Mouse (Mus musculus) limb, embryonic 13.5 days (tissue): Measurements from ENCODE around the gene Akap2. TPM values are rescaled to one million over a fixed set of nuclear protein-coding genes. Genes with fewer than 3 reads are reported as not detected.

Source experiments
- ATAC-seq: fragments of 200-750 bp; cut with Nextera tagmentation; 2 replicates; pipeline ENCODE4 v1.8.0; 2017; ENCODE audit warnings: low read depth, moderate number of reproducible peaks, moderate TSS enrichment; ENCODE audit not compliant: low FRiP score
- H3K27ac ChIP-seq: fragments of 300-500 bp; sonication (generic); 2 replicates; pipeline ENCODE4 v1.5.1; 2015; ENCODE audit warnings: inconsistent platforms, mild to moderate bottlenecking, moderate library complexity
- H3K27me3 ChIP-seq: fragments of 300-500 bp; sonication (generic); 2 replicates; pipeline ENCODE4 v1.6.1; 2015; ENCODE audit warnings: mild to moderate bottlenecking, inconsistent platforms
- H3K36me3 ChIP-seq: fragments of 300-500 bp; sonication (generic); 2 replicates; pipeline ENCODE4 v1.6.1; 2015; ENCODE audit warnings: inconsistent platforms, mild to moderate bottlenecking, moderate library complexity
- H3K4me1 ChIP-seq: fragments of 300-500 bp; sonication (generic); 2 replicates; pipeline ENCODE4 v1.6.1; 2015; ENCODE audit warnings: inconsistent platforms
- H3K4me2 ChIP-seq: fragments of 300-500 bp; sonication (generic); replicated peaks from 2 replicates; pipeline ENCODE4 v1.6.1; 2015; ENCODE audit warnings: inconsistent platforms, mild to moderate bottlenecking, moderate library complexity
- H3K4me3 ChIP-seq: fragments of 300-500 bp; sonication (generic); 2 replicates; pipeline ENCODE4 v1.5.1; 2015; ENCODE audit warnings: moderate library complexity, mild to moderate bottlenecking, inconsistent platforms
- H3K9ac ChIP-seq: fragments of 300-500 bp; sonication (generic); 2 replicates; pipeline ENCODE4 v1.6.1; 2015; ENCODE audit warnings: mild to moderate bottlenecking, inconsistent platforms
- H3K9me3 ChIP-seq: fragments of 300-500 bp; sonication (generic); 2 replicates; pipeline ENCODE4 v1.6.1; 2016; ENCODE audit warnings: inconsistent platforms
- WGBS: fragments of 180-500 bp; shearing (Covaris S2); methylation state at CpG from one replicate; pipeline ENCODE4 v1.1.7; 2015; 5-methylcytosine and 5-hydroxymethylcytosine counted together
- polyA plus RNA-seq: library from polyadenylated mRNA; unstranded; fragments of >200 nt; fragmentation: Nextera tagmentation; extraction: Ambion mirVana; gene quantifications from 2 replicates; pipeline ENCODE4 v1.2.1, GENCODE M21; 2015

Akap2 gene
- polyA plus RNA-seq, 1 experiment from 2014 or later: 34.2 TPM

DNA sequence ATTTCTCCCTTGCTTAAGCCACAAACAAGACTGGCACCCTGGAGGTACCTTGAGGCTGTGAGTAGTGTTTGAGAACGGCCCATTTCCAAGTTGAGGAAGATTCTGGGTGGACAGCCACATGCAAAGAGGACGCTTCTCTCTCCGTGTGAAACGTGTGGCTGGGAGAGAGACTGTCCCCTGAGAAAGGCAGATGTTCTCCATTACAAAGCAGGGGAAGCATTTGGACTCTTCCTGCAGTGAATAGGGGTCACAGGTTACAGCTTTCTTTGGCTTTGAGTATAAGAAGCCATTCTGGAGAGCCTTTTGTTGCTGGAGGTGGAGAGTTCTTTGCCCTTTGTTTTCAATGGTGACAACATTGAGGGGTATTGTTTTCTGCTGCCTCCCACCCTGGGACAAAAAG is 48.3 kb downstream of the Akap2 start:
- Histone ChIP-seq H3K36me3 (no peaks in the 10 kb centered on the region), H3K9me3 (no peaks in the 10 kb centered on the region), H3K27me3 (no peaks in the 10 kb centered on the region), H3K4me1 (peaks cover 21% of the 10 kb centered on the region), H3K4me3 (no peak overlapping the region), H3K9ac (no peak overlapping the region), H3K27ac (no peak overlapping the region), H3K4me2 (no peak overlapping the region)
- no peak for ATAC-seq
- 44% methylated on average over 4 of the region's 4 CpGs for WGBS

DNA sequence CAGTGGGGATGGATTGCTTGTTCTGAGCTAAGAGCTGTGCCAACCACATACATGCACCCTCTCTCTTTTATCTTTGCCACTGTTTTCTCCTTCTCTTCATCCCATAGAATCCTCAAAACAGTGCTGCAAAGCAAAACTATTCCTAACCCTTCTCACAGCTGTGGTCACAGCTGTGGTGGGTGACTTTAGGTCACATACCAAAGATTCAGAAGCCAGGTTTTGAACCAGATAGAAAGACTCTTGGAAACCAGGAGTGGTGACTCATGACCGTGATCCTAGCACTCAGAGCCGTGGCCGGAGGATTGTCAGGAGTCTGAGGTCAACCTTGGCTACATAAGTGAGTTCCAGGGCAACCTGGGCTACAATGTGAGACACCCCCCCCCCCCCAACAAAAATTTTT is 51.5 kb downstream of the Akap2 start:
- whole genome bisulfite sequencing: 85% methylated on average over 3 of the region's 3 CpGs
- H3K4me2 ChIP-seq: no peak overlapping the region
- peaks cover 15% of the 10 kb centered on the region for H3K4me1 ChIP-seq
- H3K9ac ChIP-seq: no peak overlapping the region
- H3K9me3 ChIP-seq: no peaks in the 10 kb centered on the region
- no peak for ATAC-seq
- no peak overlapping the region for H3K4me3 ChIP-seq
- H3K27me3 ChIP-seq: no peaks in the 10 kb centered on the region
- H3K27ac ChIP-seq: no peak overlapping the region
- no peaks in the 10 kb centered on the region for H3K36me3 ChIP-seq

GRCm38 (mm10) chr4:57770185-57770823 is 52.8 kb downstream of the Akap2 start:
- peaks cover 2% of the 10 kb centered on the region; the same call in 1 of the 2 replicates for H3K4me1 ChIP-seq
- H3K36me3 ChIP-seq: no peaks in the 10 kb centered on the region
- WGBS: 80% methylated on average over 4 of the region's 4 CpGs
- no peaks in the 10 kb centered on the region for H3K9me3 ChIP-seq
- H3K4me2 ChIP-seq: no peak overlapping the region
- no peak overlapping the region for H3K9ac ChIP-seq
- H3K27ac ChIP-seq: no peak overlapping the region
- H3K27me3 ChIP-seq: no peaks in the 10 kb centered on the region
- no peak for ATAC-seq
- no peak overlapping the region for H3K4me3 ChIP-seq

DNA sequence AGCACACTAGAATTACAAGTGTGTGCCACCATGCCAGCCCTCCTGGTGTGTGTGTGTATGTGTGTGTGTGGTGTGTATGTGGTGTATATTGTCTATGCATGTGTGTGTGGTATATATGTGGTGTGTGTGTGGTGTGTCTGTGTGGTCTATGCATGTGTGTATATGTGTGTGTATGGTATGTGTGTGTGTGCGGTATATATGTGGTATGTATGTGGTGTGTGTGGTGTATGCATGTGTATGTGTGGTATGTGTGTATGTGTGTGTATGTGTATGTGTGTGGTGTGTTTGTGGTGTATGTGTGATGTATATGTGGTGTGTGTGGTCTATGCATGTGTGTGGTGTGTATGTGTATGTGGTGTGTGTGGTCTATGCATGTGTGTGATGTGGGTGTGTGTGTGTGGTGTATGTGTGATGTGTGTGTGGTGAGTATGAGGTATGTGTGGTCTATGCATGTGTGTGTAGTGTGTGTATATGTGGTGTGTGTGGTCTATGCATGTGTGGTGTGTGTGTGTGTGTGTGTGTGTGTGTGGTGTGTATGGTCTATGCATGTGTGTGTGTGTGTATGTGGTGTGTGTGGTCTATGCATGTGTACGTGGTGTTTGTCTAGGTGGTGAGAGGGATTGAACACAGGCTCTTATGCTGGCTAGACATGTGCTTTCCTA is 54.2 kb downstream of the Akap2 start:
- H3K9me3 ChIP-seq: no peaks in the 10 kb centered on the region
- no peaks in the 10 kb centered on the region for H3K4me1 ChIP-seq
- H3K4me2 ChIP-seq: no peak overlapping the region
- no peaks in the 10 kb centered on the region for H3K27me3 ChIP-seq
- no peak overlapping the region for H3K9ac ChIP-seq
- H3K4me3 ChIP-seq: no peak overlapping the region
- ATAC-seq: no peak
- 92% methylated on average over 2 of the region's 2 CpGs for WGBS
- no peaks in the 10 kb centered on the region for H3K36me3 ChIP-seq
- H3K27ac ChIP-seq: no peak overlapping the region

- 56% methylated on average over 11 of the region's 11 CpGs for WGBS
- Histone ChIP-seq H3K9ac (no peak overlapping the region), H3K36me3 (no peaks in the 10 kb centered on the region), H3K27ac (no peak overlapping the region), H3K4me1 (no peaks in the 10 kb centered on the region), H3K9me3 (no peaks in the 10 kb centered on the region), H3K4me3 (no peak overlapping the region), H3K27me3 (no peaks in the 10 kb centered on the region), H3K4me2 (no peak overlapping the region)
- no peak for ATAC-seq
These were observed 55.5 kb downstream of the Akap2 start for GRCm38 (mm10) chr4:57772851-57773510.

GRCm38 (mm10) chr4:57774517-57774916 is 57.1 kb downstream of the Akap2 start:
- no peaks in the 10 kb centered on the region for H3K27me3 ChIP-seq
- 52% methylated on average over 4 of the region's 4 CpGs for WGBS
- no peak overlapping the region for H3K4me3 ChIP-seq
- no peak overlapping the region for H3K9ac ChIP-seq
- H3K4me1 ChIP-seq: no peaks in the 10 kb centered on the region
- H3K4me2 ChIP-seq: no peak overlapping the region
- no peaks in the 10 kb centered on the region for H3K36me3 ChIP-seq
- no peak overlapping the region for H3K27ac ChIP-seq
- ATAC-seq: no peak
- no peaks in the 10 kb centered on the region for H3K9me3 ChIP-seq

DNA sequence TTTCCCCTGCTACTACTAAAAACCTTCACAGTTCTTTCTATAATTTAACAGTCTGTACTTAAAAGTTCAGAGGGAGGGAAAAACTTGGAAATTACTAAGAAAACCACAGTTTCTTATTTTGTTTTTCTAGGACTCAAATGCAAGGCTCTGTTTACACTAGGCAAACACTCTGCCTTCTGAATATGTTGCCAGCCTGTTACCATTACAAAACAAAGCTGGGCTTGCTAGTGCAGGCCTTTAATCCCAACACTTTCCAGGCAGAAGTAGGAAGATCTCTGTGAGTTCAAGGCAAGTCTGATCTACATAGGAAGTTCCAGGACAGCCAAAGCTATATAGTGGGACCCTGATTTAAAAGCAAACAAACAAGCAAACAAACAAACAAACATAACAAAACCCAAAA is 58.1 kb downstream of the Akap2 start:
- Histone ChIP-seq H3K36me3 (no peaks in the 10 kb centered on the region), H3K9me3 (no peaks in the 10 kb centered on the region), H3K4me1 (peaks cover 4% of the 10 kb centered on the region), H3K9ac (no peak overlapping the region), H3K27ac (no peak overlapping the region), H3K4me2 (no peak overlapping the region), H3K27me3 (no peaks in the 10 kb centered on the region), H3K4me3 (no peak overlapping the region)
- no peak for ATAC-seq

- ATAC-seq: no peak
- H3K4me1 ChIP-seq: peaks cover 35% of the 10 kb centered on the region
These were observed 62.9 kb downstream of the Akap2 start for GRCm38 (mm10) chr4:57780403-57780802.

GRCm38 (mm10) chr4:57780833-57781641 is 63.6 kb downstream of the Akap2 start:
- no peak overlapping the region for H3K9ac ChIP-seq
- H3K4me1 ChIP-seq: peaks cover 35% of the 10 kb centered on the region
- 3% methylated on average over 20 of the region's 20 CpGs for WGBS
- peak overlapping the region; percentile 36 for H3K4me2 ChIP-seq
- peak; percentile 45; the same call in 1 of the 2 replicates for ATAC-seq
- no peak overlapping the region for H3K4me3 ChIP-seq
- H3K27me3 ChIP-seq: peaks cover 26% of the 10 kb centered on the region
- no peaks in the 10 kb centered on the region for H3K9me3 ChIP-seq
- no peaks in the 10 kb centered on the region for H3K36me3 ChIP-seq
- peak overlapping the region; percentile 8; the same call in 1 of the 2 replicates for H3K27ac ChIP-seq

More at GRCm38 (mm10) chr4:57780403-57780802, 62.9 kb downstream of the Akap2 start:
- H3K9me3 ChIP-seq: no peaks in the 10 kb centered on the region
- peak overlapping the region; percentile 8; the same call in 1 of the 2 replicates for H3K27ac ChIP-seq
- no peak overlapping the region for H3K9ac ChIP-seq
- WGBS: 12% methylated on average over 4 of the region's 4 CpGs
- no peaks in the 10 kb centered on the region for H3K36me3 ChIP-seq
- peak overlapping the region; percentile 36; the same call in 1 of the 2 replicates for H3K4me2 ChIP-seq
- no peak overlapping the region for H3K4me3 ChIP-seq
- H3K27me3 ChIP-seq: peaks cover 26% of the 10 kb centered on the region

DNA sequence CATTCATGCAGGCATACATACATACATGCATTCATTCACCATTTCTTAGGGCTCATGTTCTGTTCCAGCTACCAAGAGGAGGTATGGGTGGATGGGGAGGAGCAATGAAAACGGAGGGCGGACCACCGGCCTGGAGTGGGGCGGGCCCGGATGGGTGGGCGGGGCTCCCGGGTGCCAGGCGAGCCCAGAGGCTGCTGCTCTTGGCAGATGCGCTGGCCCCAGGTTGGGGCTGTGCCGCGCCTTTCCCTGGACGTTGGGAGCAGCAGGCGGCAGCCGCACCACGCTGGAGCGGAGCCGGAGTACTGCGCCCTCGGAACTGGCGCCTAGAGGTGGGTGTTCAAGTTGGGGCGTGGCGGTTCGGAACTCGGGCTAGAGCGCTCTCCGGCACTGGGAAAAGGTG is 64.5 kb downstream of the Akap2 start:
- Histone ChIP-seq H3K9me3 (no peaks in the 10 kb centered on the region), H3K36me3 (no peaks in the 10 kb centered on the region), H3K4me2 (peak overlapping the region; percentile 75), H3K27ac (no peak overlapping the region), H3K4me1 (peaks cover 35% of the 10 kb centered on the region), H3K4me3 (peak overlapping the region; percentile 44), H3K9ac (peak overlapping the region; percentile 61), H3K27me3 (peaks cover 26% of the 10 kb centered on the region)
- under 1% methylated on average over 26 of the region's 26 CpGs for WGBS
- ATAC-seq: peak; percentile 68

DNA sequence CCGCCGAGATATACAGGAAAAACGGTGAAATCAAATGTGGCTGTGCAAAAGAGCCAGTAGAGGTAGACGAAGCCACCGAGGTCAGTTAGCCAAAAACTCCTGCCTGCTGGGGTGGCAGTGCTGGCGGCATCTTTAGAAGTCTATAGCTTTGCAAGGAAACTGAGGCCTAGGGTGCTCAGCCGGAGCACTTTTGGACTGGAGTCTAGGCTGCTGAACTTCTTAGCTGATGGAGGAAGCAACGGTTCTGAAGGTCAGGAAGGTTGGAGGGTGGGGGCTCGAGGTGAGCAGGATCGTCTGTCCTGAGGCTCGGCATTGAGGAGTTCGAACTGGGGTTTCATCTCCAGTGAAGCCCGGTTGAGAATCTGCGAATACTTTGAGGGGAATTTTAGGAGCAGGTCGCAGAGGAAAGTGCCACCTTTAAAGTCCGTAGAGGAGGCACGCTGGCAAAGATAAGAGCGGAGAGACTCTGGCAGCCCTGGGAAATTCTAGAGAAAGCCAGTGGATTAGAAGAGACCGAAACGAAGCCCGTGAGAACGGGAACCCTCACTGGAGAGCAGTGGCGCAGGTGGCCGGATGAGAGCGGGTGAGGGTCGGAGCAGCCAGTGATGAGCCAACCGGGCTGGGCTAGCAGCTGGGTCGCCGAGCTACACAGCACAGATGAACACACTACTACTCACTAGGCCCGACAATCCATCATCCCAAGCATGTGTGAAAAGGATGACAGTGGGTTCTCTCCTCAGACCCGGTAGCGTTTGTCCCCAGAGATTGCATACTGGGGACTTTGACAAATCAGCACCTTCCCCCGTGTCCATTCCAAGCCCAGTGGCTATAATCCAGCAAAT is 65.3 kb downstream of the Akap2 start:
- Histone ChIP-seq H3K27me3 (peaks cover 26% of the 10 kb centered on the region), H3K27ac (no peak overlapping the region), H3K36me3 (no peaks in the 10 kb centered on the region), H3K9ac (peak overlapping the region; percentile 61), H3K4me2 (peak overlapping the region; percentile 75), H3K4me1 (peaks cover 35% of the 10 kb centered on the region), H3K4me3 (peak overlapping the region; percentile 44), H3K9me3 (no peaks in the 10 kb centered on the region)
- 5% methylated on average over 33 of the region's 33 CpGs for WGBS
- ATAC-seq: 0 out of 2 replicates have a peak, but pooled peaks have one; percentile 45
